Mouse (Mus musculus): ENCODE results near the gene Hmgn2.
"Not testable (repeated sequence)": the region's sequence is repeated elsewhere in the genome, so short reads cannot be mapped to it uniquely, and the experiment has no call there.

Hmgn2 gene

GRCm38 (mm10) chr4:133918093-133918825, 50.2 kb downstream of the Hmgn2 start:
- not testable (repeated sequence) for DNase-seq

Measured in right cerebral cortex, postnatal 25 days (tissue).